Mouse (Mus musculus) G1E (cell line): ENCODE data around the gene Oxsr1.

Experiments used
- CTCF ChIP-seq: IDR thresholded peaks from 2 replicates; pipeline ENCODE4 v1.5.1; 2012; ENCODE audit warnings: low read depth, low read length, inconsistent platforms, mixed read lengths
- GATA1 ChIP-seq: IDR thresholded peaks from 2 replicates; pipeline ENCODE4 v1.6.1; 2012; ENCODE audit warnings: borderline replicate concordance, low read length, inconsistent platforms, mixed read lengths
- TAL1 ChIP-seq: conservative IDR thresholded peaks from 2 replicates; pipeline ENCODE4 v1.6.1; 2012; ENCODE audit warnings: low read depth, low read length, inconsistent platforms, mixed read lengths

DNA sequence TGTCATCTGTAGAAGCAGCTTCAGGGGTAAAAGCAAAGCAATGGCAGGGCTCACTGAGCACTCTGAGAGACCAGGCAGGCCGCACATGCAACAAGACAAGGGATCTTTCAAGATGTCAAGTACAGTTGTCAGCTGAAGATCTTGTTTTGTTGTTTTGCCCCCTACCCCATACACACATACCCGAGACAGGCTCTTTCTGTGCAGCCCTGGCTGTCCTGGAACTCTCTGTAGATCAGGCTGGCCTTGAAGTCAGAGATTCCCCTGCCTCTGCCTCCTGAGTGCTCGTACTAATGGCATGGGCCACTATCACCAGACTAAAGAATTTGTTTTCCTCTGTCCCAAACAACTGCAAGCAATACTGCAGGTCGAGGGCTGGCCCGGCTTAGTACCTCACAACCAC lies 44.2 kb downstream of the Oxsr1 start:
- TF ChIP-seq TAL1 (no peak), GATA1 (no peak), CTCF (no peak)
